Mouse (Mus musculus) kidney, adult 2 months (tissue): ENCODE measurements around the gene Myo7a. TPM values are rescaled to one million over a fixed set of nuclear protein-coding genes. Genes with fewer than 3 reads are reported as not detected.
A peak's percentile ranks its signal among the peaks of the same experiment; 100 is the strongest.

Experiments
- DNase-seq: peaks from one replicate; pipeline ENCODE4 v3.0.0; 2021
- H3K27ac ChIP-seq: fragments of 200-500 bp; 2 replicates; pipeline ENCODE4 v1.5.1; 2012; ENCODE audit warnings: low read depth, low read length, control low read depth, inconsistent platforms; ENCODE audit not compliant: insufficient read depth
- H3K27me3 ChIP-seq: fragments of 200-500 bp; replicated peaks from 2 replicates; pipeline ENCODE4 v1.6.1; 2012; ENCODE audit warnings: mild to moderate bottlenecking, moderate library complexity, low read length, inconsistent platforms; ENCODE audit not compliant: control insufficient read depth, insufficient read depth
- H3K36me3 ChIP-seq: fragments of 200-500 bp; 2 replicates; pipeline ENCODE4 v1.6.1; 2012; ENCODE audit warnings: mild to moderate bottlenecking, moderate library complexity, low read length, inconsistent platforms; ENCODE audit not compliant: control insufficient read depth, insufficient read depth
- H3K4me1 ChIP-seq: fragments of 200-500 bp; 2 replicates; pipeline ENCODE4 v1.6.1; 2011; ENCODE audit warnings: low read length; ENCODE audit not compliant: control insufficient read depth, insufficient read depth
- H3K4me3 ChIP-seq: fragments of 200-500 bp; 2 replicates; pipeline ENCODE4 v1.5.1; 2011; ENCODE audit warnings: mild to moderate bottlenecking, low read depth, low read length, control low read depth; ENCODE audit not compliant: insufficient read depth
- CTCF ChIP-seq: fragments of 200-500 bp; conservative IDR thresholded peaks from 2 replicates; pipeline ENCODE4 v1.5.1; 2011; ENCODE audit warnings: low read depth, mild to moderate bottlenecking, control low read depth, low read length, moderate library complexity, mixed read lengths; ENCODE audit not compliant: insufficient read depth, insufficient read length
- POLR2A ChIP-seq: fragments of 200-500 bp; IDR thresholded peaks from one replicate; pipeline ENCODE4 v1.6.1; 2011; ENCODE audit warnings: low read depth, low read length, control low read depth
- whole genome bisulfite sequencing: fragments of 180-500 bp; shearing (Covaris S2); methylation state at CpG from one replicate; pipeline ENCODE4 v1.1.7; 2018; 5-methylcytosine and 5-hydroxymethylcytosine counted together
- polyA plus RNA-seq: library from polyadenylated mRNA; depleted of rRNA; stranded (reverse); fragments of >200 nt; gene quantifications from 2 replicates; pipeline ENCODE4 v1.2.3, GENCODE M21; 2012

Gene Myo7a
- polyA plus RNA-seq, 1 experiment, result 24.6 TPM

- Histone ChIP-seq H3K4me1 (0 out of 2 replicates have a peak, but pooled peaks cover 4% of the 10 kb centered on the region), H3K27ac (no peak overlapping the region), H3K27me3 (no peaks in the 10 kb centered on the region), H3K36me3 (no peaks in the 10 kb centered on the region), H3K4me3 (no peak overlapping the region)
- WGBS, result 63% methylated on average over 5 of the region's 5 CpGs
- TF ChIP-seq POLR2A (no peak), CTCF (peak; percentile 63)
- DNase-seq, result peak; percentile 35
Measured at GRCm38 (mm10) chr7:98150525-98150924, 31.2 kb upstream of the Myo7a start.

GRCm38 (mm10) chr7:98149802-98150201 lies 30.5 kb upstream of the Myo7a start:
- 66% methylated on average over 3 of the region's 3 CpGs for WGBS
- TF ChIP-seq CTCF (no peak), POLR2A (no peak)
- Histone ChIP-seq H3K27ac (no peak overlapping the region), H3K4me3 (no peak overlapping the region), H3K4me1 (0 out of 2 replicates have a peak, but pooled peaks cover 4% of the 10 kb centered on the region), H3K36me3 (no peaks in the 10 kb centered on the region), H3K27me3 (no peaks in the 10 kb centered on the region)
- no peak for DNase-seq

GRCm38 (mm10) chr7:98148721-98149407 lies 29.5 kb upstream of the Myo7a start:
- no peak for DNase-seq
- Histone ChIP-seq H3K4me1 (0 out of 2 replicates have a peak, but pooled peaks cover 4% of the 10 kb centered on the region), H3K4me3 (no peak overlapping the region), H3K36me3 (no peaks in the 10 kb centered on the region), H3K27me3 (no peaks in the 10 kb centered on the region), H3K27ac (no peak overlapping the region)
- 82% methylated on average over 10 of the region's 10 CpGs for WGBS
- TF ChIP-seq POLR2A, result no peak
- no peak for TF ChIP-seq CTCF

- no peak overlapping the region for H3K4me3 ChIP-seq
- 0 out of 2 replicates have a peak, but pooled peaks cover 4% of the 10 kb centered on the region for H3K4me1 ChIP-seq
- TF ChIP-seq CTCF (no peak), POLR2A (no peak)
- H3K27me3 ChIP-seq, result no peaks in the 10 kb centered on the region
- 43% methylated on average over 8 of the region's 8 CpGs for WGBS
- peak; percentile 88 for DNase-seq
- no peak overlapping the region for H3K27ac ChIP-seq
- H3K36me3 ChIP-seq, result no peaks in the 10 kb centered on the region
Measured at GRCm38 (mm10) chr7:98147766-98148165, 28.4 kb upstream of the Myo7a start.

- Histone ChIP-seq H3K27me3 (no peaks in the 10 kb centered on the region), H3K27ac (no peak overlapping the region), H3K4me1 (peaks cover 10% of the 10 kb centered on the region), H3K4me3 (no peak overlapping the region), H3K36me3 (no peaks in the 10 kb centered on the region)
- peak; percentile 22 for DNase-seq
- no peak for TF ChIP-seq POLR2A
- TF ChIP-seq CTCF, result no peak
- WGBS, result 76% methylated on average over 8 of the region's 8 CpGs
Measured at GRCm38 (mm10) chr7:98146447-98146845, 27.1 kb upstream of the Myo7a start.

GRCm38 (mm10) chr7:98145842-98146446 lies 26.6 kb upstream of the Myo7a start:
- no peak for DNase-seq

GRCm38 (mm10) chr7:98145402-98145801 lies 26.1 kb upstream of the Myo7a start, which contains the start of gene Omp:
Omp (minus strand) TSS chr7:98145502.
- Histone ChIP-seq H3K27ac (no peak within 1 kb of the TSS), H3K36me3 (no peaks in the 10 kb centered on the region), H3K4me3 (no peak within 1 kb of the TSS), H3K27me3 (no peaks in the 10 kb centered on the region), H3K4me1 (peaks cover 11% of the 10 kb centered on the region)
- DNase-seq, result no peak
- WGBS, result 91% methylated on average over 5 of the region's 5 CpGs
- no peak for TF ChIP-seq POLR2A
- TF ChIP-seq CTCF, result no peak

More at GRCm38 (mm10) chr7:98145842-98146446, 26.6 kb upstream of the Myo7a start:
- WGBS, result 89% methylated on average over 12 of the region's 12 CpGs
- Histone ChIP-seq H3K4me3 (no peak overlapping the region), H3K4me1 (peaks cover 11% of the 10 kb centered on the region), H3K27ac (no peak overlapping the region), H3K36me3 (no peaks in the 10 kb centered on the region), H3K27me3 (no peaks in the 10 kb centered on the region)
- TF ChIP-seq CTCF, result no peak
- no peak for TF ChIP-seq POLR2A
